Mouse (Mus musculus) left cerebral cortex, adult 18-20 months (tissue): ENCODE results near the gene Tet2. TPM values are rescaled to one million over a fixed set of nuclear protein-coding genes. Genes with fewer than 3 reads are reported as not detected.

ENCODE experiments used
- DNase-seq, 2 experiments: peaks; one replicate each; pipeline ENCODE4 v3.0.0; 2021 to 2022; ENCODE audit warnings: low spot score in 2 of 2, mixed read lengths in 1 of 2
- total RNA-seq, 2 experiments: library from RNA; stranded (reverse); gene quantifications; 2 replicates each; pipeline ENCODE4 v1.2.3; 2021

Gene Tet2
- total RNA-seq, 2 experiments from 2014 or later: 42.2 to 46.5 TPM

GRCm38 (mm10) chr3:133523191-133523590, 21.7 kb downstream of the Tet2 start:
- no peak for DNase-seq

GRCm38 (mm10) chr3:133522289-133522688, 22.6 kb downstream of the Tet2 start:
- DNase-seq: no peak

GRCm38 (mm10) chr3:133518801-133519200, 26.1 kb downstream of the Tet2 start:
- DNase-seq: no peak

- DNase-seq: no peak
Observed at GRCm38 (mm10) chr3:133518116-133518515, 26.8 kb downstream of the Tet2 start.

GRCm38 (mm10) chr3:133517406-133517805, 27.5 kb downstream of the Tet2 start:
- DNase-seq: no peak

GRCm38 (mm10) chr3:133516137-133516536, 28.8 kb downstream of the Tet2 start:
- no peak for DNase-seq

GRCm38 (mm10) chr3:133515204-133515969, 29.6 kb downstream of the Tet2 start:
- no peak for DNase-seq

GRCm38 (mm10) chr3:133514290-133514689, 30.6 kb downstream of the Tet2 start:
- no peak for DNase-seq

GRCm38 (mm10) chr3:133513475-133513874, 31.5 kb downstream of the Tet2 start:
- no peak for DNase-seq

GRCm38 (mm10) chr3:133510368-133510767, 34.6 kb downstream of the Tet2 start:
- no peak for DNase-seq

- peak in 1 of 2 experiments; percentile 22 for DNase-seq
Observed at GRCm38 (mm10) chr3:133509796-133510195, 35.1 kb downstream of the Tet2 start.

GRCm38 (mm10) chr3:133508881-133509280, 36.1 kb downstream of the Tet2 start:
- no peak for DNase-seq

GRCm38 (mm10) chr3:133506289-133506954, 38.5 kb downstream of the Tet2 start:
- DNase-seq: no peak

- DNase-seq: no peak
Observed at GRCm38 (mm10) chr3:133496953-133497352, 48.0 kb downstream of the Tet2 start.

- no peak for DNase-seq
Observed at GRCm38 (mm10) chr3:133491370-133491769, 53.6 kb downstream of the Tet2 start.

- DNase-seq: no peak
Observed at GRCm38 (mm10) chr3:133488022-133488725, 56.8 kb downstream of the Tet2 start.

- DNase-seq: no peak
Observed at GRCm38 (mm10) chr3:133482887-133483286, 62.1 kb downstream of the Tet2 start.

- no peak for DNase-seq
Observed at GRCm38 (mm10) chr3:133478987-133479386, 66.0 kb downstream of the Tet2 start.

- DNase-seq: no peak
Observed at GRCm38 (mm10) chr3:133473781-133474180, 71.2 kb downstream of the Tet2 start.

GRCm38 (mm10) chr3:133471101-133471500, 73.8 kb downstream of the Tet2 start:
- no peak for DNase-seq

GRCm38 (mm10) chr3:133468883-133469282, 76.1 kb downstream of the Tet2 start:
- DNase-seq: no peak

- DNase-seq: no peak
Observed at GRCm38 (mm10) chr3:133463233-133463632, 81.7 kb downstream of the Tet2 start.
